Mouse (Mus musculus): ENCODE data around the gene Fam3a. TPM values are rescaled to one million over a fixed set of nuclear protein-coding genes. Genes with fewer than 3 reads are reported as not detected.

The Fam3a gene
- total RNA-seq, 4 experiments from 2014 or later = 18.1 to 27.3 (median 21.7) TPM

Other genes with a start within 250 kb of the Fam3a start
- gene Tex28, start 225.4 kb downstream of the Fam3a start, total RNA-seq (2022) = not detected
- under 1 TPM in 2 of 4 experiments, not detected in 2; 0.20 to 0.24 TPM for gene Tktl1, start 216.0 kb downstream of the Fam3a start, total RNA-seq (2022)
- gene Flna, start 143.5 kb downstream of the Fam3a start, total RNA-seq (2022) = 100 to 1,000 TPM in 1 of 4 experiments, 10 to 100 TPM in 3; 70.1 to 101 (median 86.8) TPM
- 10 to 100 TPM; 33.0 to 42.3 (median 35.6) TPM for gene Emd, start 138.6 kb downstream of the Fam3a start, total RNA-seq (2022)
- 100 to 1,000 TPM; 106 to 243 (median 166) TPM for gene Rpl10, start 122.5 kb downstream of the Fam3a start, total RNA-seq (2022)
- gene Taz, start 111.4 kb downstream of the Fam3a start, total RNA-seq (2022) = 10 to 100 TPM; 64.2 to 86.3 (median 75.9) TPM
- 1 to 10 TPM; 2.9 to 7.3 (median 5.2) TPM for gene Dnase1l1, start 110.9 kb downstream of the Fam3a start, total RNA-seq (2022)
- gene Atp6ap1, start 96.2 kb downstream of the Fam3a start, total RNA-seq (2022) = 100 to 1,000 TPM; 325 to 354 (median 338) TPM
- 100 to 1,000 TPM; 637 to 728 (median 671) TPM for gene Gdi1, start 88.3 kb downstream of the Fam3a start, total RNA-seq (2022)
- gene Fam50a, start 80.2 kb downstream of the Fam3a start, total RNA-seq (2022) = 10 to 100 TPM; 28.7 to 39.4 (median 30.9) TPM
- 10 to 100 TPM; 30.0 to 38.9 (median 33.1) TPM for gene Plxna3, start 64.2 kb downstream of the Fam3a start, total RNA-seq (2022)
- 10 to 100 TPM; 23.8 to 28.8 (median 26.8) TPM for gene Lage3, start 39.7 kb downstream of the Fam3a start, total RNA-seq (2022)
- gene Ubl4a, start 20.1 kb downstream of the Fam3a start, total RNA-seq (2022) = 10 to 100 TPM; 53.8 to 75.5 (median 62.2) TPM
- 1 to 10 TPM; 2.6 to 3.4 (median 2.9) TPM for gene Slc10a3, start 19.9 kb downstream of the Fam3a start, total RNA-seq (2022)
- 10 to 100 TPM; 46.2 to 56.7 (median 50.2) TPM for gene Ikbkg, start within 50 bp of the Fam3a start, total RNA-seq (2022)
- gene G6pdx, start 35.9 kb upstream of the Fam3a start, total RNA-seq (2022) = 10 to 100 TPM; 28.2 to 36.7 (median 30.9) TPM
- gene Gm6880, start 88.1 kb upstream of the Fam3a start, total RNA-seq (2022) = not detected
- gene Olfr1326-ps1, start 181.6 kb upstream of the Fam3a start, total RNA-seq (2022) = not detected
- gene Olfr1325, start 199.4 kb upstream of the Fam3a start, total RNA-seq (2022) = not detected